Mouse (Mus musculus): ENCODE data around the gene A630095N17Rik.

DNA sequence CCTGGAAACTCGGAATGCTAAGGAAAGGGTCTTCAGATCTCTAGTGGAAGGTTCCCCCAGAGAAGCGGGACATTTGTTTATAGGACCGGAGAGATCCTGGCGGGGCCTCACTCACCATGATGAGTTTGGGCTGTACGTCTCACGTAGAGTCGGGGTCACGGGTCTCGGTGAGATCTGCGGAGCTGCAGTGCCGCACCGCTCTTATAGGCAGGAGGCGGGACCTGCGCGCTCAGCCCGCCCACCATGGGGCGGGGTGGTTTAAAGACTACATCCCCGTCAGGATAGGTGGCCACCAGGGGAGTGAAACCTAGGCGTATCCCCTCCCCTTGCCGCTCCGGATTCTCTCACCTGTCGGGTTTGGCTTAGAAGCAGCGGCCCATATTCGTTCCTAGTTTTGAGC, 12.8 kb downstream of the A630095N17Rik start:
- TF ChIP-seq POLR2A (IDR thresholded peaks at IDR 0.05; ENCODE audit: insufficient read depth, low read depth, low read length) (peak; percentile 96), CTCF (IDR thresholded peaks at IDR 0.05; ENCODE audit: insufficient read depth, low read depth, low read length) (peak; percentile 53; the same call in 1 of the 2 replicates)
